Mouse (Mus musculus) lung, embryonic 16.5 days (tissue): ENCODE results near the gene Frmpd4. TPM values are rescaled to one million over a fixed set of nuclear protein-coding genes. Genes with fewer than 3 reads are reported as not detected.

Experiments
- ATAC-seq: fragments of 200-750 bp; cut with Nextera tagmentation; 2 replicates; pipeline ENCODE4 v1.8.0; 2017; ENCODE audit warnings: low read depth, mild to moderate bottlenecking, moderate library complexity
- H3K27ac ChIP-seq: fragments of 300-500 bp; sonication (generic); 2 replicates; pipeline ENCODE4 v1.5.1; 2014; ENCODE audit warnings: mild to moderate bottlenecking, control low read depth, low read length
- H3K27me3 ChIP-seq: fragments of 300-500 bp; sonication (generic); 2 replicates; pipeline ENCODE4 v1.6.1; 2014; ENCODE audit warnings: low read depth, low read length, mixed read lengths; ENCODE audit not compliant: control insufficient read depth, insufficient read depth
- H3K36me3 ChIP-seq: fragments of 300-500 bp; sonication (generic); 2 replicates; pipeline ENCODE4 v1.6.1; 2014; ENCODE audit warnings: low read length; ENCODE audit not compliant: control insufficient read depth, insufficient read depth
- H3K4me1 ChIP-seq: fragments of 300-500 bp; sonication (generic); replicated peaks from 2 replicates; pipeline ENCODE4 v1.6.1; 2014; ENCODE audit warnings: low read length, mixed read lengths; ENCODE audit not compliant: control insufficient read depth, insufficient read depth
- H3K4me2 ChIP-seq: fragments of 300-500 bp; sonication (generic); 2 replicates; pipeline ENCODE4 v1.6.1; 2014; ENCODE audit warnings: low read depth, low read length, control low read depth
- H3K4me3 ChIP-seq: fragments of 300-500 bp; sonication (generic); 2 replicates; pipeline ENCODE4 v1.5.1; 2014; ENCODE audit warnings: mild to moderate bottlenecking, low read length, control low read depth
- H3K9ac ChIP-seq: fragments of 300-500 bp; sonication (generic); 2 replicates; pipeline ENCODE4 v1.6.1; 2014; ENCODE audit warnings: low read length, control low read depth
- H3K9me3 ChIP-seq: fragments of 300-500 bp; sonication (generic); 2 replicates; pipeline ENCODE4 v1.6.1; 2016; ENCODE audit warnings: low read length; ENCODE audit not compliant: control insufficient read depth
- WGBS: fragments of 180-500 bp; shearing (Covaris S2); extraction: QIAGEN DNeasy Blood & Tissue Kit; methylation state at CpG from one replicate; pipeline ENCODE4 v1.1.7; 2014; 5-methylcytosine and 5-hydroxymethylcytosine counted together
- polyA plus RNA-seq: library from polyadenylated mRNA; unstranded; fragments of >200 nt; fragmentation: Nextera tagmentation; extraction: Ambion mirVana; gene quantifications from 2 replicates; pipeline ENCODE4 v1.2.1, GENCODE M21; 2015

Frmpd4 gene
- polyA plus RNA-seq, 1 experiment from 2014 or later: 0.03 TPM

DNA sequence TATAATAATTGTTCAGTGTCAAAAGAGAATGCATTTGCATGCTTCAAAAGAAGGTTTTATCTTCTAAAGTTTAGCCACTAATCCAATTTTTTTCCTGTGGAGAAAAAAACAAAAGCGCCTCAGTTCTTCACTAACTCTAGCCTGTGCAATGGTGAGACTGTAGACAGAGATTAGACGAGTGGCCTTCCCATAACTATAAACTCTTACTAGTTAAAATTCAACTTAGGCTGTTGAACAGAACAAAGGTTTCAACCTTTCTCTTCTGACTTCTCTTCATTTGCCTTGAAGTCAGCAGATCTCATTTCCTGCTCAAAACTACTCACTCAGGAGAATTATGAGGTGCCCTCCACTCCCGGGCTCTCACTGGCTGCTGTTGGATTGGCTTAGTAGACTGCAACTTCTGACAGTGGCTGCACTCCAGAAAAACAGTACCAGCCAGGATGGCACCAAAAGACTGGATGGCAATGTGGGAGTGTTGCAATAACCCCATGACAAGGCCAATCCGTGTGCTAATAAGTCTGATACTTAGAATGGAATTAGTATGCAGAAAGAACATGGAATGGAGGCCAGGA, 556.4 kb downstream of the Frmpd4 start:
- Histone ChIP-seq H3K4me2 (no peak overlapping the region), H3K4me3 (no peak overlapping the region), H3K27ac (no peak overlapping the region), H3K9ac (no peak overlapping the region), H3K27me3 (no peaks in the 10 kb centered on the region; the same call in none of the 2 replicates), H3K36me3 (no peaks in the 10 kb centered on the region), H3K4me1 (no peaks in the 10 kb centered on the region), H3K9me3 (no peaks in the 10 kb centered on the region)
- ATAC-seq: no peak
- 57% methylated on average over 4 of the region's 4 CpGs for WGBS

DNA sequence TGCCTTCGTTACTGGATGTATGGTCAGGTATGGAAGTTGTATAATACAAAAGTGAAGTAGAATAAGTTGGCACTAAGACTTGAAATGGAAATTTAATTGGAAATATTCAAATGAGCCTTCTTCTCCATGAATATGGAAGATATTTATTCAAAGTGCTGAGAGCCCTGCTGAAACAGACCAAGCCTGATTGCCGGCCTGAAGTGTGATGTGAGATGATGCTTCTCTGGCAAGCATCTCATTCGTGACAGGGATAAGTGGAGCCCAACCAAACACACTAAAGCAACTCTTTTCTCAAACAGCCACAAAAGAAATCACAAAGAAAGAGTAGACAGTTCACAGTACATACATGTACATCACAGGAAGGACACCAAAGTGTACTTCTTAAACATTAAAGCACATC, 559.2 kb downstream of the Frmpd4 start:
- Histone ChIP-seq H3K4me2 (no peak overlapping the region), H3K27ac (no peak overlapping the region), H3K4me1 (no peaks in the 10 kb centered on the region), H3K4me3 (no peak overlapping the region), H3K9me3 (no peaks in the 10 kb centered on the region), H3K9ac (no peak overlapping the region), H3K27me3 (no peaks in the 10 kb centered on the region; the same call in none of the 2 replicates), H3K36me3 (no peaks in the 10 kb centered on the region)
- WGBS: 55% methylated on average over 3 of the region's 3 CpGs
- no peak for ATAC-seq

DNA sequence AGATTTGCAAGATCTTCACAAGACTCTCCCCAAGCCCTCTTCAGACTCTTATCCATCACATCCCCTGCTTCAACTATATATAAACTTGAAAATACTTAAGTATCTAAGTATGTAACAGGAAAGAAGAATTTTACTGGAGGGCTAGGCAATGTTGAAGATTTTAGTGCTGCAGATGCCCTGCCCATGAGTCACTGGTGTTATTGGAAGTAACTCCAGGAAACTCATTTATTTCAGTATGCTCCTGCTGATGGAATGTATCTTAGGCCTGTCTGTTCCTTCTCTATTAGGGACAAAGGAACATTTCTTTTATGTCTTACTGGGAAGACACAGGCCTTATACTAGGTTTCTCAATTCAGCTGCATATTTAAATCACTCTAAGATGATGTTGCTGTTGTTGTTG, 592.2 kb downstream of the Frmpd4 start:
- no peak overlapping the region for H3K4me3 ChIP-seq

DNA sequence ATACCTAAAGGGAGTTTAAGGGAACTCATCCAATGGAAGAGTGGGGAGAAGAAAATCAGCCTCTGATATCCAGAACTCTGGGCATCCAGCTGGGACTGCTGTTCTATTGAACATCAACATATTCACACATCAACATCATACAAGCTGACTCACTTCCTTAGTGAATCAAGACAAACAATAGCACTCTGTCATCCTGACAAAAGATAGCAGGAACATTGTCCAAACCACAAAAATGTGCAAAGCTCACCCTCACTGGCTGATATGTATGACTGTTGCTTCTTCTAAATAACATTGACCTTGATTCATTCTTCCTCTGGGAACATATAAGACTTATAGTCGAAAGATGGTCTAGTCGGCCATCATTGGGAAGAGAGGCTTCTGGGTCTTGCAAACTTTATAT, 625.8 kb downstream of the Frmpd4 start:
- Histone ChIP-seq H3K27me3 (no peaks in the 10 kb centered on the region), H3K9ac (no peak overlapping the region), H3K36me3 (no peaks in the 10 kb centered on the region), H3K4me1 (no peaks in the 10 kb centered on the region), H3K4me3 (no peak overlapping the region), H3K9me3 (no peaks in the 10 kb centered on the region), H3K4me2 (no peak overlapping the region), H3K27ac (no peak overlapping the region)
- ATAC-seq: no peak
- WGBS: 69% methylated on average over 2 of the region's 2 CpGs

More for the DNA sequence above, 592.2 kb downstream of the Frmpd4 start:
- no peaks in the 10 kb centered on the region for H3K9me3 ChIP-seq
- no peak overlapping the region for H3K4me2 ChIP-seq
- H3K27me3 ChIP-seq: no peaks in the 10 kb centered on the region
- no peak overlapping the region for H3K27ac ChIP-seq
- no peaks in the 10 kb centered on the region for H3K36me3 ChIP-seq
- H3K4me1 ChIP-seq: no peaks in the 10 kb centered on the region
- H3K9ac ChIP-seq: no peak overlapping the region
- no peak for ATAC-seq

DNA sequence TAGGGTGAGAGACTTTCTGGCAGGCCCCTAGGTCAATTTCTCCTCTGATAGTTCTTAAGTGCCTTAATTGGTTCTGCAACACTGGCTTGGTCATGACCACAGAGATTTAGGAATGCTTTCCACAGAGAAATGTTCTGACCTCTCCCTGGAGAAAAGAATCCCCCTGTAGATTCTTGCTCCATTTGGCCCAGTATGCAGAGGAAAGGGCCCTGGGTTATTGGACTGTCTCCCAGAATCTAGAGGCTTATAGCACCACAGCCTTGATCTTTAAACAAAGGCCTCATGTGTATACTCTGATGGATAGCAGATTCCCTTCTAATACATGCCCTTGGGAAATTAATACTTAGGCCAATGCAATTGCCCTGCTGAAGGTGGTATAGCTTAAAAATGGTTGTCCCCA, 667.5 kb downstream of the Frmpd4 start:
- Histone ChIP-seq H3K9me3 (no peaks in the 10 kb centered on the region), H3K4me1 (no peaks in the 10 kb centered on the region), H3K4me2 (no peak overlapping the region), H3K9ac (no peak overlapping the region), H3K27me3 (no peaks in the 10 kb centered on the region), H3K27ac (no peak overlapping the region), H3K4me3 (no peak overlapping the region), H3K36me3 (no peaks in the 10 kb centered on the region)
- ATAC-seq: no peak

DNA sequence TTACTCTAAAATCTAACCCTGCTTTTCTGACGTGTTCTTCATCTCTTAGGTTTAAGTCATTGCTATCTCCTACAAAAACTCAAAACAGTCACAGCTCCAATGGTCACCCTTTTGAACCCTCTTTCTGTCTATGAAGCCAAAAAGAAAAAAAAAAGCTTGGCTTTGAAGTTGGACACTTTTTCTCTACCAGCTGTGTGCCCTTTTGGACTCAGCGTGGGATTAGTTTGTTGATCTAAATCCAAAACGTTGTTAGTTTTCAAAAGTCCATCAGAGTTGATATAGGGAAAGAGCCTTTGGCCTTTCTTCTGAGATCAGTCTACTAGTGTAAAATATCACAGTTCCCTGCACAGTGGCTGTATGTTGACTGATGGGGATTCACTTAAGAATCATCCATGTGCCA, 676.0 kb downstream of the Frmpd4 start:
- Histone ChIP-seq H3K9ac (no peak overlapping the region), H3K4me1 (no peaks in the 10 kb centered on the region), H3K9me3 (no peaks in the 10 kb centered on the region), H3K36me3 (no peaks in the 10 kb centered on the region), H3K4me2 (no peak overlapping the region), H3K27ac (no peak overlapping the region), H3K4me3 (no peak overlapping the region), H3K27me3 (no peaks in the 10 kb centered on the region)
- no peak for ATAC-seq
- 56% methylated on average over 3 of the region's 3 CpGs for WGBS

DNA sequence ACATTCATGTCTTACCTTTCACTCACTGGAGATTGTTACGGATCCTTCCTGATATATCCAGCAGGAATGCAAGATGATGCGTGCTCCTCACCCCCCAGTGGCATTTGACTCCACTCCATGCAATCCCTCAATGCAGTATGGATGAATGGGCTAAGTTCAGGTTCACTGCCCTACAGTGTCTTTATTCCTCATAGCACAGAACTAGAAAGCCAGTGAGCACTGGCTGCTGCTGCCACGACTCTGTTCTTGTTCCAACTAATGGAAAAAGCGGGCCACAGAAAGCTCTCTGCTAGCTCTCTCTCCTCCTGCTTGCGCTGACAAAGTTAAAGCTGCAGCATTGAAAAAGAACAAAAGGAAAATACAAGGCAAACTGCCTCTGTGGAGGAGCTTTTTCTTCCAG, 722.2 kb downstream of the Frmpd4 start:
- Histone ChIP-seq H3K36me3 (no peaks in the 10 kb centered on the region), H3K4me3 (no peak overlapping the region), H3K4me2 (no peak overlapping the region), H3K27me3 (no peaks in the 10 kb centered on the region; the same call in 1 of the 2 replicates), H3K27ac (no peak overlapping the region), H3K9me3 (no peaks in the 10 kb centered on the region), H3K9ac (no peak overlapping the region), H3K4me1 (no peaks in the 10 kb centered on the region)
- WGBS: 66% methylated on average over 5 of the region's 5 CpGs
- ATAC-seq: no peak

DNA sequence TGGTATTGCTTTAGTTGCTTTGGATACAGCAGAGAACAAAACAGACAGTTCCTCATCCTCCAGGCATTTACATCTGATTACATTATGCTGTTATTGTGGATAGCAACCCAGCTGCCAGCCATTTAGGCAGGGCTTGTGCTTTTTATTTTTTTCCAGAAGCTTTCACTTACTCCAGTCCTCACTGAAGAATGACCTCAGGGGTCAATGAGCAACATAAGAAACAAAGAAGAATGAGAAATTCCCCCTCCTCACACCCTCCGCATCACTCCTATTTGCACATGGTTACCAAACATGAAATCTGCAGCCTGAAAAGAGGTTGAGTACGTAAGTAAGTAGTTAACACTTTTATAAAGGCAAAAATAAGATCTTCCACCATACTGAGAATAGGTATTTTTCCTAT, 744.5 kb downstream of the Frmpd4 start:
- Histone ChIP-seq H3K36me3 (no peaks in the 10 kb centered on the region), H3K9me3 (no peaks in the 10 kb centered on the region), H3K9ac (no peak overlapping the region), H3K4me1 (no peaks in the 10 kb centered on the region), H3K4me3 (no peak overlapping the region), H3K4me2 (no peak overlapping the region), H3K27ac (no peak overlapping the region), H3K27me3 (peaks cover 3% of the 10 kb centered on the region)
- no peak for ATAC-seq
- 57% methylated on average over 2 of the region's 2 CpGs for whole genome bisulfite sequencing

DNA sequence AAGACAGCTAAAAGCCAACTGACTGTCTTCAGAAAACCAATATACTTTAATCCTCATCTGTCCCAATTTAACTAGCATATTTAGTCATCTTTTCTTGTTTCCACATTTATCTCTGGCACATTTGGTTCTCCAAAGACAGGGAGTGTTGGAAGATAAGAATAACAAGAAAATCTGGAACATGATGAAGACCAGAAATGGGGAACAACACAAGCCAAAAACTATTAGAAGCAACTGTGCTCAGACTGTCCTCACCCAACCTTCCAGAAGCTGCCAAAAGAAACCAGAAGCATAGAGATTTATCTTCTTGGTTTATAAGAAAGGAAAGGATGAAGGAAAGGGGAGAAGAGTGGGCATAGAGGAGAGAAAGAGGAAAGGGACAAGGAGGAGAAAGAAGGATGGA, 748.6 kb downstream of the Frmpd4 start:
- no peaks in the 10 kb centered on the region for H3K36me3 ChIP-seq
- no peaks in the 10 kb centered on the region for H3K9me3 ChIP-seq
- H3K4me1 ChIP-seq: no peaks in the 10 kb centered on the region
- no peaks in the 10 kb centered on the region; the same call in 1 of the 2 replicates for H3K27me3 ChIP-seq
- no peak overlapping the region for H3K27ac ChIP-seq
- no peak overlapping the region for H3K4me2 ChIP-seq
- no peak overlapping the region for H3K4me3 ChIP-seq
- ATAC-seq: no peak
- H3K9ac ChIP-seq: no peak overlapping the region

DNA sequence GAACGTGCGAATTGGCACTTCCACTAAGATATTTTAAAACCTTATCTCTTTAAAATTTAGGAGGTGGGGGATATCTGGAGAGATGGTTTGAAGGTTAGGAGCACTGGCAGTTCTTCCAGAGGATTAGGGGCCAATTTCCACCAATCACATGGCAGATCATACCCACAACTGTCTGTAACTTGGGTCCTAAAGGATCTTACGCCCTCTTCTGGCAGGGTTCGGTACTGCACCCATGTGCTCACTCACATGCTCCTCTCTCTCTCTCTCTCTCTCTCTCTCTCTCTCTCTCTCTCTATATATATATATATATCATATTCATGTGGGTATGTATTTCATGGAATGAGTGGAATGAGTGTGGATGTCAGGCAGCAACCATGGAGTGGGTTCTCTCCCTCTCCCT, 759.7 kb downstream of the Frmpd4 start:
- 44% methylated on average over 4 of the region's 4 CpGs for WGBS
- Histone ChIP-seq H3K9ac (no peak overlapping the region), H3K4me3 (no peak overlapping the region), H3K27me3 (no peaks in the 10 kb centered on the region; the same call in 1 of the 2 replicates), H3K27ac (no peak overlapping the region), H3K9me3 (no peaks in the 10 kb centered on the region), H3K4me2 (no peak overlapping the region), H3K36me3 (no peaks in the 10 kb centered on the region), H3K4me1 (no peaks in the 10 kb centered on the region)
- no peak for ATAC-seq
